Mouse (Mus musculus): ENCODE measurements around the gene Rbbp5. TPM values are rescaled to one million over a fixed set of nuclear protein-coding genes. Genes with fewer than 3 reads are reported as not detected.

Rbbp5 gene
- polyA plus RNA-seq (2015; fragmentation: Nextera tagmentation; extraction: Ambion mirVana) = 13.8 and 13.9 TPM in 2 replicates

GRCm38 (mm10) chr1:132476928-132477691, at the start of gene Rbbp5:
Gene Rbbp5 (plus strand): TSS chr1:132477365.
- H3K4me1 ChIP-seq (replicated peaks; ENCODE audit: control insufficient read depth, insufficient read depth) = 0 out of 2 replicates have a peak, but pooled peaks cover 3% of the 10 kb centered on the region
- DNase-seq (ENCODE audit: low spot score) = peak; percentile 86
- peak; percentile 94 for ATAC-seq (ENCODE audit: low FRiP score, low TSS enrichment)
- peak within 1 kb of the TSS; percentile 78 for H3K27ac ChIP-seq (replicated peaks)
- H3K4me3 ChIP-seq (ENCODE audit: low read depth, low read length) = peak within 1 kb of the TSS; percentile 70
- WGBS = under 1% methylated on average over 43 of the region's 43 CpGs
- no peaks in the 10 kb centered on the region for H3K27me3 ChIP-seq (ENCODE audit: control insufficient read depth, insufficient read depth, low read length)
- peak within 1 kb of the TSS; percentile 67 for H3K4me2 ChIP-seq (replicated peaks; ENCODE audit: low read depth)
- peak; percentile 50 for TF ChIP-seq CTCF (IDR thresholded peaks at IDR 0.05; ENCODE audit: low read depth)
- TF ChIP-seq EP300 (optimal IDR thresholded peaks at IDR 0.05) = peak; percentile 97
- no peaks in the 10 kb centered on the region for H3K36me3 ChIP-seq (ENCODE audit: control insufficient read depth, insufficient read depth, low read length)
- peak within 1 kb of the TSS; percentile 77 for H3K9ac ChIP-seq (ENCODE audit: low read length)
- no peaks in the 10 kb centered on the region for H3K9me3 ChIP-seq (ENCODE audit: control insufficient read depth, low read length)

GRCm38 (mm10) chr1:132430818-132431217, 46.3 kb upstream of the Rbbp5 start:
- Histone ChIP-seq H3K27ac (replicated peaks) (no peak overlapping the region), H3K27me3 (ENCODE audit: control insufficient read depth, insufficient read depth, low read length) (no peaks in the 10 kb centered on the region), H3K4me3 (ENCODE audit: low read depth, low read length) (no peak overlapping the region), H3K9ac (ENCODE audit: low read length) (no peak overlapping the region), H3K36me3 (ENCODE audit: control insufficient read depth, insufficient read depth, low read length) (peaks cover 4% of the 10 kb centered on the region; the same call in 1 of the 2 replicates), H3K4me1 (replicated peaks; ENCODE audit: control insufficient read depth, insufficient read depth) (no peaks in the 10 kb centered on the region), H3K4me2 (replicated peaks; ENCODE audit: low read depth) (no peak overlapping the region), H3K9me3 (ENCODE audit: control insufficient read depth, low read length) (no peaks in the 10 kb centered on the region)
- no peak for TF ChIP-seq CTCF (IDR thresholded peaks at IDR 0.05; ENCODE audit: low read depth)
- no peak for TF ChIP-seq EP300 (optimal IDR thresholded peaks at IDR 0.05)
- DNase-seq (ENCODE audit: low spot score) (no peak), ATAC-seq (ENCODE audit: low FRiP score, low TSS enrichment) (no peak)
- WGBS = 81% methylated on average over 3 of the region's 3 CpGs

- no peaks in the 10 kb centered on the region for H3K4me1 ChIP-seq (replicated peaks; ENCODE audit: control insufficient read depth, insufficient read depth)
- DNase-seq (ENCODE audit: low spot score) (no peak), ATAC-seq (ENCODE audit: low FRiP score, low TSS enrichment) (no peak)
- no peaks in the 10 kb centered on the region for H3K9me3 ChIP-seq (ENCODE audit: control insufficient read depth, low read length)
- WGBS = 46% methylated on average over 9 of the region's 9 CpGs
- no peak overlapping the region for H3K9ac ChIP-seq (ENCODE audit: low read length)
- no peak overlapping the region for H3K4me3 ChIP-seq (ENCODE audit: low read depth, low read length)
- H3K36me3 ChIP-seq (ENCODE audit: control insufficient read depth, insufficient read depth, low read length) = peaks cover 4% of the 10 kb centered on the region; the same call in 1 of the 2 replicates
- H3K27me3 ChIP-seq (ENCODE audit: control insufficient read depth, insufficient read depth, low read length) = no peaks in the 10 kb centered on the region
- no peak for TF ChIP-seq CTCF (IDR thresholded peaks at IDR 0.05; ENCODE audit: low read depth)
- TF ChIP-seq EP300 (optimal IDR thresholded peaks at IDR 0.05) = no peak
- H3K27ac ChIP-seq (replicated peaks) = no peak overlapping the region
- H3K4me2 ChIP-seq (replicated peaks; ENCODE audit: low read depth) = no peak overlapping the region
Observed at GRCm38 (mm10) chr1:132431716-132432115, 45.4 kb upstream of the Rbbp5 start.

GRCm38 (mm10) chr1:132433349-132433748, 43.8 kb upstream of the Rbbp5 start:
- Histone ChIP-seq H3K4me3 (ENCODE audit: low read depth, low read length) (no peak overlapping the region), H3K36me3 (ENCODE audit: control insufficient read depth, insufficient read depth, low read length) (peaks cover 4% of the 10 kb centered on the region; the same call in 1 of the 2 replicates), H3K27ac (replicated peaks) (no peak overlapping the region), H3K4me1 (replicated peaks; ENCODE audit: control insufficient read depth, insufficient read depth) (no peaks in the 10 kb centered on the region), H3K9me3 (ENCODE audit: control insufficient read depth, low read length) (no peaks in the 10 kb centered on the region), H3K4me2 (replicated peaks; ENCODE audit: low read depth) (no peak overlapping the region), H3K27me3 (ENCODE audit: control insufficient read depth, insufficient read depth, low read length) (no peaks in the 10 kb centered on the region), H3K9ac (ENCODE audit: low read length) (no peak overlapping the region)
- WGBS = 46% methylated on average over 5 of the region's 5 CpGs
- DNase-seq (ENCODE audit: low spot score) = no peak
- TF ChIP-seq EP300 (optimal IDR thresholded peaks at IDR 0.05) (no peak), CTCF (IDR thresholded peaks at IDR 0.05; ENCODE audit: low read depth) (no peak)
- no peak for ATAC-seq (ENCODE audit: low FRiP score, low TSS enrichment)

GRCm38 (mm10) chr1:132434032-132434431, 43.1 kb upstream of the Rbbp5 start:
- Histone ChIP-seq H3K27me3 (ENCODE audit: control insufficient read depth, insufficient read depth, low read length) (no peaks in the 10 kb centered on the region), H3K9me3 (ENCODE audit: control insufficient read depth, low read length) (no peaks in the 10 kb centered on the region), H3K36me3 (ENCODE audit: control insufficient read depth, insufficient read depth, low read length) (peaks cover 4% of the 10 kb centered on the region; the same call in 1 of the 2 replicates), H3K4me3 (ENCODE audit: low read depth, low read length) (no peak overlapping the region), H3K4me1 (replicated peaks; ENCODE audit: control insufficient read depth, insufficient read depth) (no peaks in the 10 kb centered on the region), H3K4me2 (replicated peaks; ENCODE audit: low read depth) (no peak overlapping the region), H3K9ac (ENCODE audit: low read length) (no peak overlapping the region), H3K27ac (replicated peaks) (no peak overlapping the region)
- ATAC-seq (ENCODE audit: low FRiP score, low TSS enrichment) = no peak
- DNase-seq (ENCODE audit: low spot score) = no peak
- 90% methylated on average over 12 of the region's 12 CpGs for WGBS
- TF ChIP-seq CTCF (IDR thresholded peaks at IDR 0.05; ENCODE audit: low read depth) (no peak), EP300 (optimal IDR thresholded peaks at IDR 0.05) (no peak)

GRCm38 (mm10) chr1:132436320-132436958, 40.7 kb upstream of the Rbbp5 start:
- 82% methylated on average over 4 of the region's 4 CpGs for WGBS
- TF ChIP-seq CTCF (IDR thresholded peaks at IDR 0.05; ENCODE audit: low read depth) = no peak
- no peak for TF ChIP-seq EP300 (optimal IDR thresholded peaks at IDR 0.05)
- no peak for DNase-seq (ENCODE audit: low spot score)

More at GRCm38 (mm10) chr1:132436320-132436958, 40.7 kb upstream of the Rbbp5 start:
- H3K27ac ChIP-seq (replicated peaks) = no peak overlapping the region; the same call in 1 of the 2 replicates
- no peaks in the 10 kb centered on the region for H3K27me3 ChIP-seq (ENCODE audit: control insufficient read depth, insufficient read depth, low read length)
- H3K4me1 ChIP-seq (replicated peaks; ENCODE audit: control insufficient read depth, insufficient read depth) = no peaks in the 10 kb centered on the region
- H3K4me3 ChIP-seq (ENCODE audit: low read depth, low read length) = no peak overlapping the region
- no peak overlapping the region for H3K9ac ChIP-seq (ENCODE audit: low read length)
- peaks cover 11% of the 10 kb centered on the region for H3K36me3 ChIP-seq (ENCODE audit: control insufficient read depth, insufficient read depth, low read length)
- no peak for ATAC-seq (ENCODE audit: low FRiP score, low TSS enrichment)
- no peaks in the 10 kb centered on the region for H3K9me3 ChIP-seq (ENCODE audit: control insufficient read depth, low read length)
- H3K4me2 ChIP-seq (replicated peaks; ENCODE audit: low read depth) = no peak overlapping the region
